Mouse (Mus musculus): ENCODE data around the gene Ddc. TPM values are rescaled to one million over a fixed set of nuclear protein-coding genes. Genes with fewer than 3 reads are reported as not detected.

Gene Ddc
- polyA plus RNA-seq, 1 experiment = 3.4 TPM

- no peak for DNase-seq (ENCODE audit: low spot score)
Observed at GRCm38 (mm10) chr11:11825670-11826069, 72.3 kb downstream of the Ddc start.

GRCm38 (mm10) chr11:11824970-11825635, 72.8 kb downstream of the Ddc start:
- DNase-seq (ENCODE audit: low spot score) = no peak

GRCm38 (mm10) chr11:11823980-11824911, 73.7 kb downstream of the Ddc start:
- DNase-seq (ENCODE audit: low spot score) = no peak

GRCm38 (mm10) chr11:11822181-11823095, 75.5 kb downstream of the Ddc start:
- no peak for DNase-seq (ENCODE audit: low spot score)

- DNase-seq (ENCODE audit: low spot score) = no peak
Observed at GRCm38 (mm10) chr11:11821387-11821975, 76.5 kb downstream of the Ddc start.

- DNase-seq (ENCODE audit: low spot score) = no peak
Observed at GRCm38 (mm10) chr11:11820737-11821136, 77.2 kb downstream of the Ddc start.

GRCm38 (mm10) chr11:11820251-11820650, 77.7 kb downstream of the Ddc start:
- no peak for DNase-seq (ENCODE audit: low spot score)

GRCm38 (mm10) chr11:11819206-11819605, 78.7 kb downstream of the Ddc start:
- DNase-seq (ENCODE audit: low spot score) = no peak

GRCm38 (mm10) chr11:11818797-11819196, 79.1 kb downstream of the Ddc start:
- no peak for DNase-seq (ENCODE audit: low spot score)

GRCm38 (mm10) chr11:11815737-11816136, 82.2 kb downstream of the Ddc start:
- DNase-seq (ENCODE audit: low spot score) = no peak

GRCm38 (mm10) chr11:11811906-11812480, 86.0 kb downstream of the Ddc start:
- no peak for DNase-seq (ENCODE audit: low spot score)

- no peak for DNase-seq (ENCODE audit: low spot score)
Observed at GRCm38 (mm10) chr11:11809404-11810175, 88.4 kb downstream of the Ddc start.

GRCm38 (mm10) chr11:11808820-11809403, 89.0 kb downstream of the Ddc start, which contains the start of gene Fignl1:
Gene Fignl1, minus strand, starts transcription at chr11:11808962.
- DNase-seq (ENCODE audit: low spot score) = peak; percentile 96

- DNase-seq (ENCODE audit: low spot score) = no peak
Observed at GRCm38 (mm10) chr11:11808035-11808819, 89.7 kb downstream of the Ddc start.

GRCm38 (mm10) chr11:11805951-11806350, 92.0 kb downstream of the Ddc start:
- no peak for DNase-seq (ENCODE audit: low spot score)

- no peak for DNase-seq (ENCODE audit: low spot score)
Observed at GRCm38 (mm10) chr11:11804421-11804820, 93.5 kb downstream of the Ddc start.

- no peak for DNase-seq (ENCODE audit: low spot score)
Observed at GRCm38 (mm10) chr11:11801067-11801466, 96.9 kb downstream of the Ddc start.

- no peak for DNase-seq (ENCODE audit: low spot score)
Observed at GRCm38 (mm10) chr11:11800304-11800703, 97.6 kb downstream of the Ddc start.

- no peak for DNase-seq (ENCODE audit: low spot score)
Observed at GRCm38 (mm10) chr11:11798690-11799089, 99.3 kb downstream of the Ddc start.

All from urinary bladder, adult 2 months (tissue).